In genomic region chr1:20922612-20923399, GRCm38 (mm10) we compare ENCODE assay signal across 9 mouse cellular contexts. TPM values are rescaled to one million over a fixed set of nuclear protein-coding genes. Genes with fewer than 3 reads are reported as not detected.
DNase-seq lines count a peak whose midpoint lies in the region; ATAC-seq and TF ChIP-seq lines count a peak whose summit lies in the region.
"Had no signal": no experiment of that assay in that cellular context is flagged by ENCODE, and none has a peak within 500 bp of the region (broad histone marks: within the 10 kb centered on the region; RNA-seq: fewer than 3 reads in every experiment).

No protein-coding gene starts in this region.

- no peaks in the 10 kb centered on the region for H3K9me3 ChIP-seq in heart, embryonic 10.5 days
- no peaks in the 10 kb centered on the region for H3K9me3 ChIP-seq in intestine, postnatal 0 days (ENCODE audit: control insufficient read depth)
- H3K9me3 ChIP-seq: neural tube, embryonic 13.5 days had no signal

- intact Hi-C loops in heart, postnatal 25 days (cut with DNase I), result no loop called here
- intact Hi-C loops in left cerebral cortex, adult 2 months (cut with DNase I), result no loop called here

- no peak for TF ChIP-seq CTCF in intestine, postnatal 0 days (IDR thresholded peaks at IDR 0.05; ENCODE audit: low read depth)
- TF ChIP-seq CTCF in left cerebral cortex, adult 2 months (IDR thresholded peaks at IDR 0.05), result no peak

- H3K27ac ChIP-seq in heart, embryonic 10.5 days, result 0 out of 2 replicates have a peak overlapping the region, but pooled peaks have one; percentile 12
- peak overlapping the region; percentile 21; the same call in 1 of the 2 replicates for H3K27ac ChIP-seq in intestine, postnatal 0 days (ENCODE audit: low read depth, low read length)
- no peak overlapping the region for H3K27ac ChIP-seq in left cerebral cortex, adult 2 months
- H3K27ac ChIP-seq: neural tube, embryonic 13.5 days had no signal

- H3K36me3 ChIP-seq in heart, embryonic 10.5 days, result no peaks in the 10 kb centered on the region
- H3K36me3 ChIP-seq in intestine, postnatal 0 days (ENCODE audit: control insufficient read depth, insufficient read depth), result no peaks in the 10 kb centered on the region
- H3K36me3 ChIP-seq: neural tube, embryonic 13.5 days had no signal

- H3K9ac ChIP-seq in intestine, postnatal 0 days (ENCODE audit: low read depth, low read length), result no peak overlapping the region
- H3K9ac ChIP-seq: neural tube, embryonic 13.5 days had no signal

- no peak overlapping the region for H3K4me3 ChIP-seq in heart, embryonic 10.5 days
- H3K4me3 ChIP-seq in intestine, postnatal 0 days (ENCODE audit: low read depth, low read length), result no peak overlapping the region
- no peak overlapping the region for H3K4me3 ChIP-seq in left cerebral cortex, adult 2 months
- H3K4me3 ChIP-seq: neural tube, embryonic 13.5 days had no signal

- no peak overlapping the region; the same call in 1 of the 2 replicates for H3K4me2 ChIP-seq in intestine, postnatal 0 days (replicated peaks; ENCODE audit: low read depth)
- H3K4me2 ChIP-seq: neural tube, embryonic 13.5 days had no signal

- DNase-seq in heart, embryonic 10.5 days (ENCODE audit: low spot score), result peak; percentile 76
- no peak for DNase-seq in heart, postnatal 25 days (ENCODE audit: low spot score)
- DNase-seq in 3T3-L1 (ENCODE audit: low read depth, low spot score) (peak; percentile 76), MN1 (ENCODE audit: low spot score) (no peak)
- DNase-seq in cerebellum, postnatal 10 days, result peak; percentile 76 to 81
- no peak for DNase-seq in c-Kit-positive CD71-positive TER-119-positive erythroid progenitor cells, embryonic 14.5 days (ENCODE audit: low spot score)
- DNase-seq in left cerebral cortex, adult 2 months (ENCODE audit: extremely low spot score in 1 of 2, low spot score in 2 of 2), result no peak

- peaks cover 5% of the 10 kb centered on the region; the same call in 1 of the 2 replicates for H3K4me1 ChIP-seq in heart, embryonic 10.5 days
- H3K4me1 ChIP-seq in intestine, postnatal 0 days (replicated peaks; ENCODE audit: control insufficient read depth, insufficient read depth, low read length), result no peaks in the 10 kb centered on the region

- no peak for ATAC-seq in intestine, postnatal 0 days

- 54% methylated on average over 11 of the region's 11 CpGs for WGBS in heart, embryonic 10.5 days
- 44% methylated on average over 11 of the region's 11 CpGs for WGBS in intestine, postnatal 0 days

- H3K27me3 ChIP-seq in heart, embryonic 10.5 days (ENCODE audit: insufficient read depth, poor library complexity, severe bottlenecking), result no peaks in the 10 kb centered on the region
- H3K27me3 ChIP-seq in intestine, postnatal 0 days (replicated peaks; ENCODE audit: control insufficient read depth, insufficient read depth, low read length), result no peaks in the 10 kb centered on the region
- H3K27me3 ChIP-seq: neural tube, embryonic 13.5 days had no signal

RNA-seq across cellular contexts. Expression of gene Efhc1, which starts 28.6 kb away (rescaled TPM):
- 0.75 and 1.1 TPM in 2 replicates for polyA plus RNA-seq in heart, embryonic 10.5 days (2016; fragmentation: Nextera tagmentation; extraction: Ambion mirVana)
- under 1 TPM; 0.42 to 0.75 TPM for total RNA-seq in heart, postnatal 25 days (2021)
- 0.69 and 0.98 TPM in 2 replicates for polyA plus RNA-seq in intestine, postnatal 0 days (2015; fragmentation: Nextera tagmentation; extraction: Ambion mirVana)
- total RNA-seq in left cerebral cortex, adult 2 months (2021), result 1 to 10 TPM; 1.3 to 1.9 TPM

RNA-seq across cellular contexts. Expression of gene Paqr8, which starts 32.4 kb away (rescaled TPM):
- 2.7 and 3.2 TPM in 2 replicates for polyA plus RNA-seq in heart, embryonic 10.5 days (2016; fragmentation: Nextera tagmentation; extraction: Ambion mirVana)
- 1 to 10 TPM; 2.0 to 2.3 TPM for total RNA-seq in heart, postnatal 25 days (2021)
- 2.9 and 3.1 TPM in 2 replicates for polyA plus RNA-seq in intestine, postnatal 0 days (2015; fragmentation: Nextera tagmentation; extraction: Ambion mirVana)
- 100 to 1,000 TPM; 128 to 135 TPM for total RNA-seq in left cerebral cortex, adult 2 months (2021)

Comparison
In these comparisons a context has a peak if more than half of its experiments do, and no peak if none do; other contexts are left out.
1. DNase-seq: peak in heart, embryonic 10.5 days (single experiment), 3T3-L1 (single experiment) and cerebellum, postnatal 10 days (2 of 2); none in heart, postnatal 25 days (single experiment), c-Kit-positive CD71-positive TER-119-positive erythroid progenitor cells, embryonic 14.5 days (single experiment), MN1 (single experiment) and left cerebral cortex, adult 2 months (0 of 2).
2. RNA of gene Paqr8, which starts 32.4 kb away (total RNA-seq): 128 to 135 TPM in left cerebral cortex, adult 2 months; 2.0 to 2.3 TPM in heart, postnatal 25 days; every median in the first group is over 10 times any median in the second.